Mouse (Mus musculus) heart, embryonic 10.5 days (tissue): Measurements from ENCODE around the gene Tbx4. TPM values are rescaled to one million over a fixed set of nuclear protein-coding genes. Genes with fewer than 3 reads are reported as not detected.
A peak's percentile ranks its signal among the peaks of the same experiment; 100 is the strongest.

Source experiments
- DNase-seq: peaks from one replicate; pipeline ENCODE4 v3.0.0-alpha.2; 2017; ENCODE audit warnings: low spot score
- H3K27ac ChIP-seq: fragments of 300-500 bp; sonication (generic); 2 replicates; pipeline ENCODE4 v1.5.1; 2016; ENCODE audit warnings: mild to moderate bottlenecking
- H3K27me3 ChIP-seq: fragments of 300-500 bp; sonication (generic); 2 replicates; pipeline ENCODE4 v1.6.1; 2016; ENCODE audit warnings: mild to moderate bottlenecking; ENCODE audit not compliant: poor library complexity, insufficient read depth, severe bottlenecking
- H3K36me3 ChIP-seq: fragments of 300-500 bp; sonication (generic); 2 replicates; pipeline ENCODE4 v1.6.1; 2016; ENCODE audit warnings: mild to moderate bottlenecking, moderate library complexity
- H3K4me1 ChIP-seq: fragments of 300-500 bp; sonication (generic); 2 replicates; pipeline ENCODE4 v1.6.1; 2016; ENCODE audit warnings: mild to moderate bottlenecking
- H3K4me3 ChIP-seq: fragments of 300-500 bp; sonication (generic); 2 replicates; pipeline ENCODE4 v1.5.1; 2016; ENCODE audit warnings: mild to moderate bottlenecking, moderate library complexity
- H3K9me3 ChIP-seq: fragments of 300-500 bp; sonication (generic); 2 replicates; pipeline ENCODE4 v1.6.1; 2016; ENCODE audit warnings: mild to moderate bottlenecking, moderate library complexity
- whole genome bisulfite sequencing: fragments of 180-500 bp; shearing (Covaris S2); methylation state at CpG from one replicate; pipeline ENCODE4 v1.1.7; 2016; 5-methylcytosine and 5-hydroxymethylcytosine counted together
- polyA plus RNA-seq: library from polyadenylated mRNA; unstranded; fragments of >200 nt; fragmentation: Nextera tagmentation; extraction: Ambion mirVana; gene quantifications from 2 replicates; pipeline ENCODE4 v1.2.1, GENCODE M21; 2016

Tbx4 gene
- 0.80 and 4.1 TPM in 2 replicates for polyA plus RNA-seq

- DNase-seq = peak; percentile 74
- H3K27me3 ChIP-seq = peaks cover 100% of the 10 kb centered on the region
- 9% methylated on average over 23 of the region's 28 CpGs for WGBS
Observed at GRCm38 (mm10) chr11:85885665-85886428, at the start of gene Tbx4. Gene Tbx4, plus strand, starts transcription at chr11:85886422.

GRCm38 (mm10) chr11:85836523-85837290 lies 49.5 kb upstream of the Tbx4 start:
- no peak for DNase-seq
- peaks cover 14% of the 10 kb centered on the region for H3K36me3 ChIP-seq
- H3K27me3 ChIP-seq = peaks cover 99% of the 10 kb centered on the region
- WGBS = 6% methylated on average over 32 of the region's 32 CpGs
- H3K9me3 ChIP-seq = no peaks in the 10 kb centered on the region
- H3K27ac ChIP-seq = peak overlapping the region; percentile 89
- H3K4me3 ChIP-seq = peak overlapping the region; percentile 75
- peaks cover 62% of the 10 kb centered on the region for H3K4me1 ChIP-seq

More at GRCm38 (mm10) chr11:85885665-85886428, at the start of gene Tbx4:
- no peaks in the 10 kb centered on the region for H3K9me3 ChIP-seq
- peak within 1 kb of the TSS; percentile 49 for H3K4me3 ChIP-seq
- no peaks in the 10 kb centered on the region for H3K36me3 ChIP-seq
- peaks cover 36% of the 10 kb centered on the region for H3K4me1 ChIP-seq
- H3K27ac ChIP-seq = peak within 1 kb of the TSS; percentile 59

GRCm38 (mm10) chr11:85837291-85837647 lies 49.0 kb upstream of the Tbx4 start:
- no peaks in the 10 kb centered on the region for H3K9me3 ChIP-seq
- 1% methylated on average over 18 of the region's 18 CpGs for WGBS
- H3K4me1 ChIP-seq = peaks cover 62% of the 10 kb centered on the region
- DNase-seq = no peak
- peaks cover 14% of the 10 kb centered on the region for H3K36me3 ChIP-seq
- peak overlapping the region; percentile 89 for H3K27ac ChIP-seq
- H3K27me3 ChIP-seq = peaks cover 99% of the 10 kb centered on the region
- peak overlapping the region; percentile 75 for H3K4me3 ChIP-seq

GRCm38 (mm10) chr11:85837648-85838423 lies 48.4 kb upstream of the Tbx4 start:
- Histone ChIP-seq H3K4me1 (peaks cover 65% of the 10 kb centered on the region), H3K27me3 (peaks cover 99% of the 10 kb centered on the region), H3K4me3 (peak overlapping the region; percentile 75), H3K36me3 (peaks cover 14% of the 10 kb centered on the region), H3K9me3 (no peaks in the 10 kb centered on the region), H3K27ac (peak overlapping the region; percentile 89)
- DNase-seq = no peak
- WGBS = under 1% methylated on average over 65 of the region's 67 CpGs

GRCm38 (mm10) chr11:85838424-85839257 lies 47.6 kb upstream of the Tbx4 start:
- peak overlapping the region; percentile 89 for H3K27ac ChIP-seq
- no peak for DNase-seq
- peak overlapping the region; percentile 75 for H3K4me3 ChIP-seq
- peaks cover 68% of the 10 kb centered on the region for H3K4me1 ChIP-seq
- 9% methylated on average over 20 of the region's 20 CpGs for WGBS
- peaks cover 94% of the 10 kb centered on the region for H3K27me3 ChIP-seq
- peaks cover 14% of the 10 kb centered on the region for H3K36me3 ChIP-seq
- no peaks in the 10 kb centered on the region for H3K9me3 ChIP-seq

- no peak for DNase-seq
- no peaks in the 10 kb centered on the region for H3K9me3 ChIP-seq
- H3K4me1 ChIP-seq = peaks cover 73% of the 10 kb centered on the region
- peak overlapping the region; percentile 75 for H3K4me3 ChIP-seq
- H3K27ac ChIP-seq = peak overlapping the region; percentile 38; the same call in 1 of the 2 replicates
- peaks cover 86% of the 10 kb centered on the region for H3K27me3 ChIP-seq
- WGBS = 15% methylated on average over 7 of the region's 7 CpGs
- H3K36me3 ChIP-seq = peaks cover 14% of the 10 kb centered on the region
Observed at GRCm38 (mm10) chr11:85839258-85840030, 46.8 kb upstream of the Tbx4 start.

- no peak for DNase-seq
- H3K9me3 ChIP-seq = no peaks in the 10 kb centered on the region
- peak overlapping the region; percentile 49 for H3K4me3 ChIP-seq
- H3K4me1 ChIP-seq = peaks cover 68% of the 10 kb centered on the region
- H3K36me3 ChIP-seq = peaks cover 14% of the 10 kb centered on the region
- H3K27ac ChIP-seq = peak overlapping the region; percentile 71
- peaks cover 85% of the 10 kb centered on the region for H3K27me3 ChIP-seq
- WGBS = 12% methylated on average over 27 of the region's 27 CpGs
Observed at GRCm38 (mm10) chr11:85840031-85840802, 46.0 kb upstream of the Tbx4 start.

- H3K4me1 ChIP-seq = peaks cover 67% of the 10 kb centered on the region
- H3K36me3 ChIP-seq = peaks cover 13% of the 10 kb centered on the region
- H3K4me3 ChIP-seq = peak overlapping the region; percentile 49
- peaks cover 85% of the 10 kb centered on the region for H3K27me3 ChIP-seq
- H3K27ac ChIP-seq = peak overlapping the region; percentile 71
- no peak for DNase-seq
- WGBS = 10% methylated on average over 21 of the region's 21 CpGs
- no peaks in the 10 kb centered on the region for H3K9me3 ChIP-seq
Observed at GRCm38 (mm10) chr11:85840803-85841145, 45.4 kb upstream of the Tbx4 start.

- Histone ChIP-seq H3K4me3 (peak overlapping the region; percentile 72), H3K36me3 (peaks cover 9% of the 10 kb centered on the region), H3K9me3 (no peaks in the 10 kb centered on the region), H3K4me1 (peaks cover 63% of the 10 kb centered on the region), H3K27me3 (peaks cover 85% of the 10 kb centered on the region), H3K27ac (no peak overlapping the region; the same call in 1 of the 2 replicates)
- WGBS = 13% methylated on average over 8 of the region's 8 CpGs
- DNase-seq = no peak
Observed at GRCm38 (mm10) chr11:85841211-85841681, 45.0 kb upstream of the Tbx4 start.

GRCm38 (mm10) chr11:85841980-85842379 lies 44.2 kb upstream of the Tbx4 start:
- peak overlapping the region; percentile 79 for H3K27ac ChIP-seq
- H3K27me3 ChIP-seq = peaks cover 85% of the 10 kb centered on the region
- DNase-seq = peak; percentile 92
- H3K9me3 ChIP-seq = no peaks in the 10 kb centered on the region
- 0% methylated on average over 32 of the region's 32 CpGs for WGBS
- peak overlapping the region; percentile 72 for H3K4me3 ChIP-seq
- peaks cover 8% of the 10 kb centered on the region for H3K36me3 ChIP-seq
- H3K4me1 ChIP-seq = peaks cover 58% of the 10 kb centered on the region
